Mouse (Mus musculus) G1E (cell line): ENCODE data around the gene Tank. TPM values are rescaled to one million over a fixed set of nuclear protein-coding genes. Genes with fewer than 3 reads are reported as not detected.

ENCODE experiments used
- ATAC-seq: 2 replicates; pipeline ENCODE4 v1.8.0; 2016; ENCODE audit warnings: mild to moderate bottlenecking; ENCODE audit not compliant: insufficient number of reproducible peaks, poor library complexity, low FRiP score, severe bottlenecking; ENCODE audit errors: extremely low read depth
- DNase-seq: peaks from one replicate; pipeline ENCODE4 v3.0.0; 2012; ENCODE audit warnings: low spot score
- H3K27me3 ChIP-seq: 2 replicates; pipeline ENCODE4 v1.6.1; 2012; ENCODE audit warnings: mild to moderate bottlenecking, low read length, inconsistent platforms; ENCODE audit not compliant: insufficient read depth
- H3K36me3 ChIP-seq: replicated peaks from 2 replicates; pipeline ENCODE3; 2012; ENCODE audit warnings: mild to moderate bottlenecking, inconsistent platforms
- H3K4me1 ChIP-seq: 2 replicates; pipeline ENCODE4 v1.6.1; 2012; ENCODE audit warnings: low read depth, low read length, inconsistent platforms, mixed read lengths; ENCODE audit not compliant: insufficient read depth
- H3K4me3 ChIP-seq: 2 replicates; pipeline ENCODE4 v1.5.1; 2012; ENCODE audit warnings: low read depth, mild to moderate bottlenecking, inconsistent platforms, low read length, moderate library complexity, mixed read lengths
- H3K9me3 ChIP-seq: replicated peaks from 2 replicates; pipeline ENCODE4 v1.6.1; 2012; ENCODE audit warnings: inconsistent platforms
- CTCF ChIP-seq: IDR thresholded peaks from 2 replicates; pipeline ENCODE4 v1.5.1; 2012; ENCODE audit warnings: low read depth, low read length, inconsistent platforms, mixed read lengths
- GATA1 ChIP-seq: IDR thresholded peaks from 2 replicates; pipeline ENCODE4 v1.6.1; 2012; ENCODE audit warnings: borderline replicate concordance, low read length, inconsistent platforms, mixed read lengths
- GATA2 ChIP-seq: IDR thresholded peaks from 2 replicates; pipeline ENCODE4 v1.6.1; 2012; ENCODE audit warnings: low read depth, low read length, inconsistent platforms, borderline replicate concordance
- POLR2AphosphoS5 ChIP-seq: IDR thresholded peaks from 2 replicates; pipeline ENCODE4 v1.6.1; 2012; ENCODE audit warnings: low read depth, low read length, inconsistent platforms; ENCODE audit not compliant: insufficient replicate concordance
- TAL1 ChIP-seq: conservative IDR thresholded peaks from 2 replicates; pipeline ENCODE4 v1.6.1; 2012; ENCODE audit warnings: low read depth, low read length, inconsistent platforms, mixed read lengths
- polyA plus RNA-seq: library from polyadenylated mRNA; stranded (reverse); fragments of >175 nt; gene quantifications from 2 replicates; pipeline ENCODE4 v1.2.3, GENCODE M21; 2012
- total RNA-seq, 2 experiments: library from RNA; stranded (forward) in 1 of 2; stranded (reverse) in 1 of 2; fragments of 200-1000 nt in 1 of 2; fragments of >200 nt in 1 of 2; fragmentation: Nextera tagmentation in 1 of 2; gene quantifications; 2 replicates each; pipeline ENCODE4 v1.2.3; 2014 to 2017

Tank gene
- total RNA-seq (2014; fragmentation: Nextera tagmentation) (121 and 126 TPM in 2 replicates), total RNA-seq (2017) (93.8 and 102 TPM in 2 replicates), polyA plus RNA-seq (3.0 and 4.6 TPM in 2 replicates)

GRCm38 (mm10) chr2:61578433-61578832 is at the start of gene Tank:
Gene Tank, plus strand, starts transcription at chr2:61578585.
- DNase-seq: no peak
- H3K27me3 ChIP-seq: no peaks in the 10 kb centered on the region; the same call in 1 of the 2 replicates
- TF ChIP-seq GATA1 (no peak), POLR2AphosphoS5 (no peak), GATA2 (no peak), TAL1 (no peak), CTCF (no peak)
- no peaks in the 10 kb centered on the region for H3K9me3 ChIP-seq
- no peaks in the 10 kb centered on the region for H3K36me3 ChIP-seq
- ATAC-seq: no peak
- H3K4me3 ChIP-seq: no peak within 1 kb of the TSS
- H3K4me1 ChIP-seq: peaks cover 3% of the 10 kb centered on the region; the same call in 1 of the 2 replicates

GRCm38 (mm10) chr2:61532326-61532725 is 46.1 kb upstream of the Tank start:
- H3K36me3 ChIP-seq: no peaks in the 10 kb centered on the region
- no peaks in the 10 kb centered on the region for H3K4me1 ChIP-seq
- no peak for TF ChIP-seq CTCF
- TF ChIP-seq GATA2: no peak
- no peak for TF ChIP-seq GATA1
- TF ChIP-seq TAL1: no peak
- TF ChIP-seq POLR2AphosphoS5: no peak
- ATAC-seq (no peak), DNase-seq (no peak)
- no peaks in the 10 kb centered on the region for H3K9me3 ChIP-seq
- H3K4me3 ChIP-seq: no peak overlapping the region
- H3K27me3 ChIP-seq: 0 out of 2 replicates have a peak, but pooled peaks cover 2% of the 10 kb centered on the region

GRCm38 (mm10) chr2:61533131-61533530 is 45.3 kb upstream of the Tank start:
- DNase-seq (no peak), ATAC-seq (no peak)
- Histone ChIP-seq H3K4me3 (no peak overlapping the region), H3K36me3 (no peaks in the 10 kb centered on the region), H3K9me3 (no peaks in the 10 kb centered on the region), H3K4me1 (no peaks in the 10 kb centered on the region), H3K27me3 (0 out of 2 replicates have a peak, but pooled peaks cover 2% of the 10 kb centered on the region)
- TF ChIP-seq CTCF: no peak
- no peak for TF ChIP-seq POLR2AphosphoS5
- no peak for TF ChIP-seq GATA1
- no peak for TF ChIP-seq TAL1
- no peak for TF ChIP-seq GATA2

GRCm38 (mm10) chr2:61536901-61537300 is 41.5 kb upstream of the Tank start:
- Histone ChIP-seq H3K27me3 (peaks cover 2% of the 10 kb centered on the region; the same call in 1 of the 2 replicates), H3K4me3 (no peak overlapping the region), H3K9me3 (no peaks in the 10 kb centered on the region), H3K36me3 (no peaks in the 10 kb centered on the region), H3K4me1 (no peaks in the 10 kb centered on the region)
- no peak for ATAC-seq
- TF ChIP-seq GATA1 (no peak), GATA2 (no peak), CTCF (no peak), POLR2AphosphoS5 (no peak), TAL1 (no peak)
- DNase-seq: no peak

- ATAC-seq (no peak), DNase-seq (no peak)
- H3K9me3 ChIP-seq: no peaks in the 10 kb centered on the region
- H3K27me3 ChIP-seq: peaks cover 2% of the 10 kb centered on the region; the same call in 1 of the 2 replicates
- no peak for TF ChIP-seq POLR2AphosphoS5
- TF ChIP-seq GATA2: no peak
- no peak for TF ChIP-seq CTCF
- TF ChIP-seq TAL1: no peak
- TF ChIP-seq GATA1: no peak
- H3K4me3 ChIP-seq: no peak overlapping the region
- H3K4me1 ChIP-seq: no peaks in the 10 kb centered on the region
- H3K36me3 ChIP-seq: no peaks in the 10 kb centered on the region
Observed at GRCm38 (mm10) chr2:61539378-61539777, 39.0 kb upstream of the Tank start.

GRCm38 (mm10) chr2:61542426-61542825 is 36.0 kb upstream of the Tank start:
- no peak for ATAC-seq
- TF ChIP-seq POLR2AphosphoS5: no peak
- DNase-seq: no peak
- H3K27me3 ChIP-seq: peaks cover 3% of the 10 kb centered on the region; the same call in 1 of the 2 replicates
- H3K36me3 ChIP-seq: no peaks in the 10 kb centered on the region
- H3K4me1 ChIP-seq: no peaks in the 10 kb centered on the region
- H3K9me3 ChIP-seq: no peaks in the 10 kb centered on the region
- H3K4me3 ChIP-seq: no peak overlapping the region

GRCm38 (mm10) chr2:61545666-61546065 is 32.7 kb upstream of the Tank start:
- ATAC-seq: no peak

More at GRCm38 (mm10) chr2:61545666-61546065, 32.7 kb upstream of the Tank start:
- 0 out of 2 replicates have a peak, but pooled peaks cover 3% of the 10 kb centered on the region for H3K27me3 ChIP-seq
- H3K4me3 ChIP-seq: no peak overlapping the region
- TF ChIP-seq TAL1 (no peak), GATA2 (no peak), GATA1 (no peak), CTCF (no peak), POLR2AphosphoS5 (no peak)
- H3K9me3 ChIP-seq: no peaks in the 10 kb centered on the region
- DNase-seq: no peak
- H3K36me3 ChIP-seq: no peaks in the 10 kb centered on the region
- H3K4me1 ChIP-seq: no peaks in the 10 kb centered on the region
